Mouse (Mus musculus): ENCODE results near the gene Cplx3.

Gene Cplx3

DNA sequence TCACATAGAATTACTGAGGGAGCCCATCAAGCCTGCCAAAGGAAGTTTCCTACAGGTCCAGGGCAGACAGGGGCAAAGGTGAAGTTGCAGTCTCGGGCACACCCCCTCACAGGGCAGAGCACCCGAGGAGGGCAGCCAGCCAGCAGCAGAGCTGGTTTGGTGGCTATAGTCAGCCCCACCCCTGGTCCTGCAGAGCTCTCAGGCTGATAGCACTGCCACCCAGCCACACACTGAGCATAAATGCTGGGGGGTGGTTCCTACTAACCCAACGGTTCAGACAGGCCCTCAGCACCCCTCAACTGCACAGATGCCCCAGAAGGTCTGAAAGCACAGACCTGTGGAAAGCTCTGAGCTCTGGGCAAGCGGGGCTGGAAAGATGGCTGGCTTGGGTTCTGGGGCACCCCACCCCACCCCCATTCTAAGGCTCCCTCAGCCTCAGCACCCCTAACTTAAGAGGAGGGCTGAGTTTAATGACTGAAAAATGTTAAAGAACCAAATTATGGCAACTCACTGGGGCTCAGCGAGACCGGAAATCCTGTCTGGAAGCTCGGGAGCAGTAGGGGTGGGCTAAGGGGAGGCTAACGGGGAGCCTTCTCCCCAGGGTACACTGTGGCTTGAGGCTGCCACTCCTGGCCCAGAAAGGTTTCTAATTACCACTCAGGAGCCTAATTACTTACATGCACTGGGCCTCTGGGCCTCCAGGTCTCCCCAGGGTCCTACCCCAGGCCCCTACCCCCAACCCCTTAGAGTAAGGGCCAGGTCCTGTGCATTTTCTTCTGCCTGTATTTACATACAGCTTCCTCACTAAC lies 32.8 kb upstream of the Cplx3 start:
- DNase-seq (ENCODE audit: low read depth, low spot score): no peak

DNA sequence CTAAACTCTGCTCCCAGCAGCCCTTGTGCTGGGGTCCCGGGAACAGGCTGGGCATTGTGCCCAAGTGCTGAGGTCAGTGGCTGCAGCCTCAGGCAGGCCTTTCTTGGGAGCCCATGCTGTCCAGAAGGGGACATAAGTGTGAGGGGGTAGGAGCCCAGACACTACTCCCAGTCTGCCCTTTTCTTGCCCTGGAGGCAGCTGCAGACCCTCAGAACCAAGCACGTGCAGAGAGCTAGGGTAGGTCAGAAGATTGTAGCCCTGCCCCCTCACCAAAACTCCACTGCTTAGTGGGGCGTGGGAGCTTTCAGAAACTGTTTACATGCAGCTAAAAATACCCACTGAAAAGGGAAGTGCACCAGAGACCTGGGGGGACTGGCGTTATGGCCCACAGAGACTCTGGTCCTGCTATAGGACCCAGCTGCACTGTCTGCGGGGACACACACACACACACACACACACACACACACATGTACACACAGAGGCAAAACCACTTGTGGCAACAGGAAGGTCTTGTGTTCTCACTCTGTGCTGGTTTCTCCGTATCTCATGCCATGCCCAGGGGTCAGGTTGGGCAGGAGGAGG lies 31.8 kb upstream of the Cplx3 start:
- DNase-seq (ENCODE audit: low read depth, low spot score): no peak

DNA sequence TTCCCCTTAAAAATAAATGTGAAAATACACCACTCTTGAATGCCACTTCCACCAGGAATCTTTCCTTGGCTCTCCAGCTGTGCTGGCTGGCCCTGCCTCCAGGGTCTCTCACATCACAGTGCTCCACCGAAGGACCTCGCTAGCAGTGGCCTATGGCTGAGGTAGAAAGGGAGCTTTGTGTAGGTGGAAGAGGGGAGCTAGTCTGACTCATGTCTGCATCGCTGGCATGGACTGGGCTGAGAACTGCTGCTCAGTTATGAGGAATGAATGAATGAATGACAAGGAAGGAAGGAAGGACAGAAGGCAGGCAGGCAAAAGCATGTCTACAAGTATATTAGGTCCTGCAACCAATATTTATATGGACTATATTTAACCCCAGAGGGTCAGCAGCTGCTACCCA lies 31.2 kb upstream of the Cplx3 start:
- no peak for DNase-seq (ENCODE audit: low read depth, low spot score)

DNA sequence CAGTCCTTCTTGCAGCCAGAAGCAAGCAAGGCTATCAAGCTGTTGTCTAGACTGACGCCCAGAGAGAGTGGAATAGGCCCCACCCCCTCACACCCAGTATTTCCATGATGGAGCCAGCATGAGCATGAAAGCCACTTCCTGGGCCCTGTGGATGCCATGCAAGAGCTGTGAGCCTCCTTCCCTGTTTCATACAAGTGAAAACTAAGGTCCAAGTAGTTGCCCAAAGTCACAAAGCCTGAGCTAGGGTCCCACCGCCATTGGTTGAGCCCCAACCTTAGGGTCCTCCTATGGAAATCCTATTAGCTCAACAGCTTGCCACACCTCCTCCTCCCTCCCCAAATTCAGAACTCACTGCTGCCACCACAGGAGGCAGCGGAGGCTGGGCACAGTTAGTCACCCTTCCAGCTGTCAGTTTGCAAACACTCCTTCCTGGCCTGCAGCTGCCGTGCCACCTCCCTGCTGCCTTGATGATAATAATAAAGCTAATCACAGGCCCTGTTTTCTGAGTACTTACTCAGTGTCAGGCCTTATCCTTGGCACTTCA lies 27.5 kb upstream of the Cplx3 start:
- no peak for DNase-seq (ENCODE audit: low read depth, low spot score)

DNA sequence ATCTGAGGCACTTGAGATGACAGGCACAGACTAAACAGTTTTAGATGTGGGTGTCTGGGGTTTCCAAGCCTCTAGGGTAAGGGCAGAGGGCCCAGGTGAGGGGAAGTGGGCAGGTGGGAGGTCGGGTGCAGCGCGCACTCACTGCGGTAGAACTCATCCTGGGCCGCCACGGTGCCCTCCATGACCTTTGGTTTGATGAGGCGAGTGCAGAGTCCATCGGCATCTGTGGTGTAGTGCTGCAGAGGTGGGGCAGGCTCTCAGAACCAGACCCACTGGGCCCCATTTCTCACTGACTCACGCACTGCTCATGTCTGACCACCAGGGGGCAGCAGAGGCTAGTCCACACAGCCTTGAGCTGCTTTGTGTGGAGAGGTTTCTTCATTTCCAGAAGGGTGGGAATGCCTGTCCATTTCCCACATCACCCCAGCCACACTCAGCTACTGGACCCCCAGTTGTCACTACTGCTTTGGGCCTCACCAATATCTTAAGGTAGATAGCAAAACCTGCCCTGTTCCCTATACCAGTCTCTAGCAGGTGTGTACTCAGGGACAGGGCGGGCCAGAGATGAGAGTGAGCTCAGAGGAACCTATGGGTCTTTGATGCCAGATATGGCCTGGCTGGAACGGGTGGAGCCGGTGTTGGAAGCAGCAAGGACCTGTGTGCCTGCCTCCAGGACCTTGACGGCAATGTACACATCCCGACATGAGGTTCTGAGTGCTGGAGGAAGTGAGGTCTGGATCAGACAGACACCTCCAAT lies 23.2 kb upstream of the Cplx3 start:
- DNase-seq (ENCODE audit: low read depth, low spot score): no peak

DNA sequence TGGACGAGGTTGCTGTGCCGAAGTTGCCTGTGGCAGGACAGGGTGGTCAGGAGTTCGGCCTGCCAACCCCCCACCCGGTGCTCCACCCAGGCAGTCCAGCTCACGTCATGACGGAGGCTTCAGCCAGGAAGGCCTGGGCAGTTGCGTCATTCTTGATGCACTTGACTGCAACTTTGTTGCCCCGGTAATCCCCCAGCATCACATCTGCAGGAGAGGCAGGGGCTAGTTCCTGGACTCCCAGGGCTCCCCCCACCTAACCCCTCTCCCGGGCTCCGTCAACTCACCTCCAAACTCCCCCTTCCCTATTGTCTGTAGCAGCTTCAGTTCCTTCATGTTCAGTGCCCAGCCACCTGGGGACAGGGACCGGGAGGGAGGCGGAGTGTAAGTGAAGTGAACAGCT lies 22.6 kb upstream of the Cplx3 start:
- no peak for DNase-seq (ENCODE audit: low read depth, low spot score)

DNA sequence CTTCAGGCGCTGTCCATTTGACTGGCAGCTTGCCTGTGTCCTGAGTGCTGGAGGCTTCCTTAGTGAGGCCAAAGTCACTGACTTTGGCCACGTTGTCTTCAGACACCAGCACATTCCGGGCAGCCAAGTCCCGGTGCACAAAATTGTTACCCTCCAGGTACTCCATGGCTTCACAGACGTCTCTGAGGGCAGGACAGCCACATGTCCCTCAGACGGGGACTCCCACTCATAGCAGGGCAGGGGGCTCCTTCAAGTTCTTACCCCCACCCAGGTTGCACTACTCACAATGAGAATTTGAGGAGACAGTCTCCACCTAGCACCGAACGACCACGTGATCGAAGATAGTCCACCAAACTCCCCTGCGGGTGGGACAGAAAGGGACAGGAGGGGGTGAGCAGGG lies 21.8 kb upstream of the Cplx3 start:
- DNase-seq (ENCODE audit: low read depth, low spot score): no peak

DNA sequence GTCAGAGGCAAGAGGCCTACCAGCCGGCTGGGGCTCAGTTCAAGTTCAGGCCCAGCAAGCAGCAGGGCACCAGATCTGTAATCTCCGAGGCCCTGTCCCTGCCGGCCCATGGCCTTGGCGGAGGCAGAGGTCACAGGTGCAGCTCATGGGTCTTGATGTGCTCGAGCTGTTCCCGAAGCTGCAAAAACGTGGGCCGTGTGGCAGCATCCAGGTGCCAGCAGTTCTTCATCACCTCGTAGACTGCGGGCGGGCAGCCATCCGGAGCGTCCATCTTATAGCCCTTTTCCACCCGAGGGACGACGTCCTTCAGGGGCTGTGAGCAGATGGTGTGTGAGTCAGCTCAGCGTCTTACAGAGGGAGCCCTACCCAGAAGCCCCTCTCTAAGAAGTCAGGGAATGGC lies 21.1 kb upstream of the Cplx3 start:
- DNase-seq (ENCODE audit: low read depth, low spot score): no peak

DNA sequence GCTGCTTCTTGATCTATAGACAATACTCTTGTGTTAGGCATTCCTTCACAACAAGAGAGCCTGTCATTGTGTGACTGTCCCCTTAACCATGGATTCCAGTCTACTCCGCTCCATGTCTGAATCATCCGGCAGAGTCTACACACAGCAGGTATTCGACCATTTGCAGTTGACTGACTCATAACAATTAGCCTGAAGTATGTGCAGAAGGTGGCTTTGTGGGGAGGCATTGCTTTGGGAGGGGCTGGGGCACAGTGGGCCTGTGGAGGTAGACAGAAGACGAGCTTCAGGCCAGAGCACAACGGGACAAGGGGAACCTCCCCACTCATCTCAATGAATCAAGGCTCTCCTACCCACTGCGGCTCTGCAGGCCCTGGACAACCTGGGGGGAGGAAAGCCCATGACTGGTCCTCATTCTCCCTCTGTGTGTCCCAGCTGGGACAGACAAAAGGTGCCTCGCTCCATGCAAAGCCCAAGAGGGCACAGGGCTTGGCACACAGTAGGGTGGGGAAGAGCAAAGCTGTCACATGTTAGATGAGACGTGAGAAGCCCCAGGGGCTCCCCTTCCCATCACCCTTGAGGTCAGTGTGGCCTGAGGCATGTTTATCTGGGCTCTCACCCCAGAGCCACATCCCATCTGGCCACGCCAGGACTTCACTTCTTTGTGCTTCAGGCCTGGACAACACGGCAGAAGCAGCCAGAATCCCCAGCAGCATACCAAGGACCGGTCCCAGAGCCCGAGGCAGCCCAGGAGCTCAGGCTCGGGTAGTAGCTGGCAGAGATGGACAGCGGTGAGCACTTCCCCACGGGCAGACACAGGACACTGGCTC lies 19.8 kb upstream of the Cplx3 start:
- DNase-seq (ENCODE audit: low read depth, low spot score): no peak

DNA sequence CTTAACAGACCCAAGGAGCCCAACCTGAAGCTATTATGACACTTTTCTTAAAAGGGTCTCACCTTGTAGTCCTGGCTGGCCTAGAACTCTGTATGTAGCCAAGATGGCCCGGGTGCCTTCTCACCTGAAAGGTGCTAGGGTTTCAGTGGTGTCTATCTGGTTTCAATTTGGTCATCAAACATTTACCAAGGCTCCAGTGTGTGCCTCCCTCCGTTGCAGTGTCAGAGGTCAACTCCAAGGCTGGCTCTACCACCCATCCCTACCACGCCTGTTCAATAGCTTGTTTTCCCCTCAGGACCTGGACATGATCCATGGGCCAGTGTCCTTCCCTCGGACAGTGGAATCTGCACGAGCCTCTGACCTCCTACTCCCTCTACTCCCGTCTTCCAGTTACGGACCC lies 18.2 kb upstream of the Cplx3 start:
- no peak for DNase-seq (ENCODE audit: low read depth, low spot score)

DNA sequence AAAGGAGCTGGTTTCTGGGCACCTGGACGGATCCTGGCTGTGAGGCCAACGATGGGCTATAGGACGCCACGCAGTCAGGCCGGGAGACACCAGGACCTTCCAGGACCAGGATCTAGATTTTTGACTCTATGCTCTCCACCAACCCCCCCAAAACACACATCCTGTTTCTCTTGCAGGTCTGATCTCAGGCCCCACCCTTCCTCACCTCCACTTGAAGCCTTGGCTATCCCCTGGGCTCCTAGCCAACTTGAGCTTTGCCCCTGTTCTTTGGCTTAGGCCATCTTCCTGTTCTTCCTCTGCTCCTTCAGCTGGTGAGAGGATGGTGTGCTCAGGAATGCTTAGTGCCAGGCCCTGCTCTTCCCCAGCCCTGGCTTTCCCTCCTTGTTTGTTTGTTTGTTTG lies 14.6 kb upstream of the Cplx3 start, which contains the start of gene Lman1l:
Gene Lman1l (minus strand): TSS at position 101 of the 400 bp plus-strand sequence.
- DNase-seq (ENCODE audit: low read depth, low spot score): no peak

DNA sequence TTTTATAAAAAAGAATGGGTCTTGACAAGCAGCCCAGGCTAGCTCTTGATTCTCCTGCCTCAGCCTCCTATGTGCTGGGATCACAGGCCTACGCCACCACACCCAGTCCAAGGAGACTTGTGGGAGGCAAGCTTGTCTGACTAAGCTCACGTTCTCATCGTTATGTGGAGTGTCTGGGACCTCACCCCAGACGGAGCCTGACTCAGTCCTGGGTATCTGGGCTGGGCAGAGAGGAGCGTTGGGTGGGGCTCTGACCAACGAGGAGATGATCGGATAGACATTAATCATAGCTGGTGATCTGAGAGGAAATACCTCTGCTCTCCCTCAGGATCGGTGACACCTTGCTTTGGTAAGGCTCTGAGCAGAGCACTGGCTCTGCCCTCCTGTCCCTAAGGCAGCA lies 12.8 kb upstream of the Cplx3 start:
- no peak for DNase-seq (ENCODE audit: low read depth, low spot score)

DNA sequence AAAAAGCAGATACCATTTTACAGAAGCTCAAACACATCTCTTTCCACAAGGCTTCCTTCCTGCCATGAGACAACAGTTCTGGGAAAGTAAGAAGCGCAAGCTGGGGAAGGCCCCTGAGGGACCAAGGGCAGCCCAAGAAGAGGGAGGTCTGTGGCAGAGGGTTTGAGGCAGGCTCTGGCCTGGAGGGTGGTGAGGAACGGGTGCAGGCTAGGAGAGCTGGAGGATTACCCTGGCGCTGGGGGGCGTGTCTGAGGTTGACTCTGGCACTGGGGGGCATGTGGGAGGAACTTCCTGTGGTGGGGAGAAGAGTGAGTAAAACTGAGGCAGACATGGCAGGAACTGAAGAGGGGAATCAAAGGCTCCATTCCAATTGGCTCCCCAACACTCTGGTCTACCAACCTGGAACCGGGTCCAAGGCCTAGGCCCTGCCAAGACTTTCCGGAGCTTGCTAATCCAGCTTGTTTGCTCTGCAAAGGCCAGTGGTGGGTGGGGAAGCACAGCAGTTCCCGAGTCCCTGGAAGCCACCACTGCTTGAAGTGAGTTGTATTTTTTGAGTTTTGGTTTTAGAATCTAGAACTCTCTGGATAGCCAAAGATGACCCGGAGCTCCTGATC lies 11.6 kb upstream of the Cplx3 start:
- DNase-seq (ENCODE audit: low read depth, low spot score): no peak

DNA sequence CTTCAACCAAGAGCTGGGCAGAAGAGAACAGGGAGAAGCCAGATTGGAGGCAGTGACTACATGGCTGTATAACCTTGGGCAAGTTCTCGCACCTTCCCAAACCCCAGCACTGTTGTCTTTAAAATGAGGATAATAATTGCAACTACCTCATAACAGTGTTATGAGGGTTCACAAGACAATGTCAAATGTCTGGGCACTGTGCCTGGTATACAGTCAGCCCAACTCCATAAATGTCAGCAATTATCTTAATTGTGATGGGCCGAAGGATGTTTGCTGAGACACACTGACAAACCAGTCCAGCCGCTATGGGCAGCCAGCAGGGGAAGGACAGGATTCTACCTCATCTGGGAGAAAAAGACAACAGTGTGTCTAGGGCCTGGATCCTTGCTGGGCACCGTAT lies 8.7 kb upstream of the Cplx3 start:
- no peak for DNase-seq (ENCODE audit: low read depth, low spot score)

DNA sequence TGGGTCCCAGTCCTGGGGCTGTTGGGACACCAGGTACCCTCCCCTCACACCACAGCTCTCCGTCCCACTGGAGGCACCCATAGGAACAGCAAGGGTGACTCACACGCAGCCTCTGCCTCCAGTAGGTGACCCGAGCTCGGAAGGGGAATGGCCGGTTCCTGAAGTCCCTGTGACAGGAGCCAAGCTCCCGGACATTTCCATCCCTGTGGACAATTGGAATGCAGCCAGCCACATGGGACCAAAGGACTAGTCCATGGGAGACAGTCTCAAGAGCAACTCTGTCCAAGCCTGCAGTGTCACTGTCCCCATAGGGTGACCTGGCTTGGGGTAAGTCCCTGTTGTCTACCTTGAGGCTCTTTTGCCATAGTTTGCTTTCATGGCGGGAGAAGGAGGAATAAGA lies 7.9 kb upstream of the Cplx3 start:
- no peak for DNase-seq (ENCODE audit: low read depth, low spot score)

DNA sequence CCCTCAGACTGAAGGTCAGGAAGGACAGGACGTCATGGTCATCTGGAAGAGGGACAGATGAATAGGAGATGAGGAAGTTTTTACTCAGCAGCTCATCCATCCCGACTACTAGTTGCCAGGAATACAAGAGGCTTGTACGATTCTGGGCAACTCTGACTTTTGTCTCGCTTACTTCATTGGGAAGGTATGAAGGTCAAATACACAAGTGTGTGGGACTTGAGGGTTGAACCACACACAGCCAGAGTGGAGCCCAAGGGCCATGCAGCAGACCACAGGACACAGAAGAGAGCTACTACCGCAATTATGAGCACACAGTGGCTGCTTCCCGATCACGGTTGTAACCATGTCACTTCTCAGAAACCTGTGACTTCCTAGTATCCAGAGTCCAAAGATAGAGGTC lies 6.5 kb upstream of the Cplx3 start:
- no peak for DNase-seq (ENCODE audit: low read depth, low spot score)

DNA sequence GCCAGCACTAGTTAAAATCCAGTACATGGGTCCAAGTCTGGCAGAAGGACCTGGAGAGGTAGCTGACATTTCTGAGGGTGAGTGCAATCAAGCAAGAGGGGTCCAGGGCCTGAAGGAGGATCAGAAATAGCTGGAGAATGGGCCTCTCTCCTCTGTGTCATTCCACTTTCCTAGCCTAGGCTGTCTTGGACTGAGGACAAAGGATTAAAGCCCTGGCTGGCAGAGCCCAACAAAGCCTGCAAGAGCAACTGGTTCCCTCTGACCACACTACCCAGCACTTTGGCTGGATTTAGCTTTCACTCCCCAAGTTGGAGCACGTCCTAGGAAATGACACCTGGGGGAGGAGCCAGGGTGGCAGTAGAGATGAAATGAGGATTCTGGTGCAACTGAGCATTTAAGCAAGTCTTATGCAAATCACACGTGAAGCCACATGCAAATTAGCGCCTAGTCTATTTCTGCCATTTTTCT lies 4.3 kb upstream of the Cplx3 start:
- DNase-seq (ENCODE audit: low read depth, low spot score): no peak

DNA sequence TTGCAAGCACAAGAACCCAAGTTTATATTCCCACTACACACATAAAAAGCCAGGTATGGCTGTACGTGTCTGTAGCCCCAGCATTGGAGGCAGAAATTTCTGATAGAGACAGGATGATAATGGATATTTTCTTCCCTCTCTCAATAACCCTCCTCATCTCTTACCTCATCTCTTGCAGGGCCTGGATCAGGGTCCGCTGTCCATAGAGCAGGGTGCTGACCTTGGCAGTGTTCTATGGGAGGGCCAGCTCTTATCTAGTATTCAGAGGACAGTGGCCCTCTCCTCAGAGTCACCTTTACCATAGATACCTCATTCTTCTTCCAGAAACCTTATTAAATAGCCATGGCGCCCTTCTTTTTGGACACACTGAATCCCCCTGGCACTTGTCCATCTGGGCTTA lies 3.7 kb upstream of the Cplx3 start:
- no peak for DNase-seq (ENCODE audit: low read depth, low spot score)

DNA sequence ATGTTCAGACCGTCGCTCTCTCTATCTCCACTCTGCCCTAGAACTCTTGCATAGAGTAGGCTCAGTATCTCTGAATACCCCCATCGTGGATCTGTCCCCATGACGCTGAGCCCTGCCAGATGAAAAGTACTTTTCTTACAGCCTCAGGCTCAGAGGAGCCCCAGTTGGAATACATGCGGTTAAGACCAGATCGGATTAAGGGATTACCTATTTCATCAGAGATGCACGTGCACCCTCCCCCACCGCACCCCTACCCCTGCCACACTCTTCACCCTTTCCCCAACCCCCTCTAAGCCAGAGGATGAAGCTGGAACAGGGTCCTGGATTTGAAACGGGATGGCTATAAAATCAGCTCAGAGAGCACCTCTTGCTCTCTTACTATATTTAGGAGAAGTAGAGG lies 578 bp downstream of the Cplx3 start:
- DNase-seq (ENCODE audit: low read depth, low spot score): no peak

DNA sequence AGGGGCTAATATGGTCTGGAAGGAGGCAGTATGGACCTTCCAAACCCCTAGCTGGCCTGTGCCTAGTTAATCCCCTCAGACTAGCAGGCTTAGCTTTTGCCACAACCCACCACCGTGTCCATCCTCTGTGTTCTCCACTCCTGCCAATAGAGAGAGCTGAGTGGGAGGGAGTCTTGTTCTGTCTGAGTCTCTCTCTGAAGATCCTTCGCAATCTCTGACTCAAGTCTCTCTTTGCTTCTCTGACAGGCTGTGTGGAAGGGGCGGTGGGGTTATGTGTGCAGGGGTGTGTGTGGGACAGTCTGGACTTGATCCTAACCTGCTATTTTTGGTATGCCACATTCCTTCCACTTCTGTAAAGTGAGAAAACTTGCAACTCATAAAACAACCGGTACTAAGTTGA lies 1.2 kb downstream of the Cplx3 start:
- no peak for DNase-seq (ENCODE audit: low read depth, low spot score)

DNA sequence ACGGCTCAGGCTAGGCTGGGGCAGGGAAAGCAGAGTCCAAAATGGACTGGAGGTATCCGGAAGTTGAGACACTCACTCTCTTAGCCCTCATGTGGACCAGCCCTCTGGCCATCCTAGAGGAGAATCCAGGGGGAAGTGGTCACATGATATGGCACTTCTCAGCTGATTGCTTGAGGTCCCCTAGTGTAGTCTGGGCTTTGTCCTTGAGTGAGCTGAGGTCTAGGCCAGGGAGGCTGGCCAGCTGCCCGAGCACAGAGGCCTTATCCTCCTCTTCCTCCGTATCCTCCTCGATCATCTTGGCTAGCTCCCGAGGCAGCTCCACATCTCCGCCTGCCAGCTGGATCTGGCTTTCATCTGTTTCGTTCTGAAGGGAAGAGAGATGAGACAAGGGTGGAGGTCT lies 4.0 kb downstream of the Cplx3 start:
- no peak for DNase-seq (ENCODE audit: low read depth, low spot score)
